Mouse (Mus musculus) E14TG2a.4 (cell line): ENCODE measurements around the gene Dpf1.

Experiments
- CTCF ChIP-seq: conservative IDR thresholded peaks from 2 replicates; pipeline ENCODE4 v1.5.1; 2014; ENCODE audit warnings: low read length
- NANOG ChIP-seq: IDR thresholded peaks from 2 replicates; pipeline ENCODE4 v1.6.1; 2014; ENCODE audit warnings: borderline replicate concordance, low read length, mixed read lengths
- POU5F1 ChIP-seq: IDR thresholded peaks from 2 replicates; pipeline ENCODE4 v1.6.1; 2014; ENCODE audit warnings: low read length, borderline replicate concordance

- TF ChIP-seq CTCF (no peak), NANOG (no peak), POU5F1 (no peak)
Measured at GRCm38 (mm10) chr7:29270445-29270844, 33.3 kb upstream of the Dpf1 start.
